Mouse (Mus musculus): ENCODE results near the gene Prr23a3. TPM values are rescaled to one million over a fixed set of nuclear protein-coding genes. Genes with fewer than 3 reads are reported as not detected.

Prr23a3 gene
- not detected in 2 replicates for total RNA-seq (2014; rRNA removed)
- polyA plus RNA-seq (2012; rRNA removed) = not detected in 2 replicates

- TF ChIP-seq POLR2A (IDR thresholded peaks at IDR 0.05; ENCODE audit: extremely low read depth, insufficient read depth, low read length) (no peak), CTCF (IDR thresholded peaks at IDR 0.05; ENCODE audit: low read depth, low read length) (no peak)
- H3K79me2 ChIP-seq (ENCODE audit: control insufficient read depth, insufficient read depth, low read length) = no peaks in the 10 kb centered on the region
- WGBS = 52% methylated on average over 22 of the region's 22 CpGs
These were observed at the start of gene Prr23a3 for GRCm38 (mm10) chr9:98864571-98864970. Gene Prr23a3 (plus strand): TSS chr9:98864767.

GRCm38 (mm10) chr9:98816066-98816465 lies 48.5 kb upstream of the Prr23a3 start:
- 56% methylated on average over 3 of the region's 3 CpGs for WGBS
- no peak overlapping the region for H3K27ac ChIP-seq (replicated peaks; ENCODE audit: insufficient read depth, low read depth, low read length)
- TF ChIP-seq CTCF (IDR thresholded peaks at IDR 0.05; ENCODE audit: low read depth, low read length) = no peak
- TF ChIP-seq POLR2A (IDR thresholded peaks at IDR 0.05; ENCODE audit: extremely low read depth, insufficient read depth, low read length) = no peak
- DNase-seq (ENCODE audit: extremely low read depth, low read depth, low spot score) = no peak
- H3K27me3 ChIP-seq (ENCODE audit: control insufficient read depth, insufficient read depth, low read length) = no peaks in the 10 kb centered on the region
- H3K79me2 ChIP-seq (ENCODE audit: control insufficient read depth, insufficient read depth, low read length) = no peaks in the 10 kb centered on the region
- no peaks in the 10 kb centered on the region for H3K36me3 ChIP-seq (ENCODE audit: control insufficient read depth, insufficient read depth, low read length)
- no peak overlapping the region for H3K4me3 ChIP-seq (ENCODE audit: insufficient read depth, low read depth, low read length)
- no peaks in the 10 kb centered on the region for H3K4me1 ChIP-seq (ENCODE audit: control insufficient read depth, insufficient read depth, low read length)
- no peak overlapping the region for H3K9ac ChIP-seq (ENCODE audit: low read depth, low read length)

More at GRCm38 (mm10) chr9:98864571-98864970, at the start of gene Prr23a3:
- no peaks in the 10 kb centered on the region for H3K36me3 ChIP-seq (ENCODE audit: control insufficient read depth, insufficient read depth, low read length)
- H3K27me3 ChIP-seq (ENCODE audit: control insufficient read depth, insufficient read depth, low read length) = peaks cover 3% of the 10 kb centered on the region; the same call in 1 of the 2 replicates
- no peak within 1 kb of the TSS for H3K9ac ChIP-seq (ENCODE audit: low read depth, low read length)
- H3K4me1 ChIP-seq (ENCODE audit: control insufficient read depth, insufficient read depth, low read length) = no peaks in the 10 kb centered on the region
- no peak within 1 kb of the TSS for H3K27ac ChIP-seq (replicated peaks; ENCODE audit: insufficient read depth, low read depth, low read length)
- DNase-seq (ENCODE audit: extremely low read depth, low read depth, low spot score) = no peak
- no peak within 1 kb of the TSS for H3K4me3 ChIP-seq (ENCODE audit: insufficient read depth, low read depth, low read length)

DNA sequence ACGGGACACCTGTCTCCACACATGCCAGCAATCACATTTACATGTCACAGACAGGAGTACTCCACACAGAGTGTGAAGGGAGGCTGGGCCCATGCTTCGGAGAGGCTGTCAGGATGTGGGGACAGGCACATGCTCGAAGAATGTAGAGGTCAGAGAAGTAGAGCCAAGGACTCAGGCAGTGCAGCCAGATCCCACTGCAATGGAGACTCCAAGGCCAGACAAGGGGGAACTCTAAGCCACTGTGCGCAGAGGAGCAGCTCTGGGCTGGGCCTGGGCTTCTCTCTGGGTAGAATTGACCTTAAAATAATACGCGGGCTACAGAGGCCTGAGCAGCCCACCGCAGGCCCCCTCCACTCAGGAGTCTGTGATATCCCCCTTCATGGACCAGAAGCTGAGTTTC lies 47.0 kb upstream of the Prr23a3 start:
- H3K36me3 ChIP-seq (ENCODE audit: control insufficient read depth, insufficient read depth, low read length) = no peaks in the 10 kb centered on the region
- H3K27me3 ChIP-seq (ENCODE audit: control insufficient read depth, insufficient read depth, low read length) = no peaks in the 10 kb centered on the region
- no peak overlapping the region for H3K4me3 ChIP-seq (ENCODE audit: insufficient read depth, low read depth, low read length)
- no peak overlapping the region for H3K9ac ChIP-seq (ENCODE audit: low read depth, low read length)
- TF ChIP-seq POLR2A (IDR thresholded peaks at IDR 0.05; ENCODE audit: extremely low read depth, insufficient read depth, low read length) (no peak), CTCF (IDR thresholded peaks at IDR 0.05; ENCODE audit: low read depth, low read length) (no peak)
- H3K79me2 ChIP-seq (ENCODE audit: control insufficient read depth, insufficient read depth, low read length) = no peaks in the 10 kb centered on the region
- DNase-seq (ENCODE audit: extremely low read depth, low read depth, low spot score) = no peak
- no peaks in the 10 kb centered on the region for H3K4me1 ChIP-seq (ENCODE audit: control insufficient read depth, insufficient read depth, low read length)
- WGBS = 77% methylated on average over 7 of the region's 7 CpGs
- no peak overlapping the region for H3K27ac ChIP-seq (replicated peaks; ENCODE audit: insufficient read depth, low read depth, low read length)

GRCm38 (mm10) chr9:98818971-98819370 lies 45.6 kb upstream of the Prr23a3 start:
- H3K9ac ChIP-seq (ENCODE audit: low read depth, low read length) = no peak overlapping the region
- no peaks in the 10 kb centered on the region for H3K4me1 ChIP-seq (ENCODE audit: control insufficient read depth, insufficient read depth, low read length)
- TF ChIP-seq POLR2A (IDR thresholded peaks at IDR 0.05; ENCODE audit: extremely low read depth, insufficient read depth, low read length) = no peak
- no peak for TF ChIP-seq CTCF (IDR thresholded peaks at IDR 0.05; ENCODE audit: low read depth, low read length)
- no peaks in the 10 kb centered on the region for H3K79me2 ChIP-seq (ENCODE audit: control insufficient read depth, insufficient read depth, low read length)
- H3K36me3 ChIP-seq (ENCODE audit: control insufficient read depth, insufficient read depth, low read length) = no peaks in the 10 kb centered on the region
- WGBS = 75% methylated on average over 5 of the region's 5 CpGs
- no peak overlapping the region for H3K4me3 ChIP-seq (ENCODE audit: insufficient read depth, low read depth, low read length)
- H3K27me3 ChIP-seq (ENCODE audit: control insufficient read depth, insufficient read depth, low read length) = no peaks in the 10 kb centered on the region
- no peak for DNase-seq (ENCODE audit: extremely low read depth, low read depth, low spot score)
- no peak overlapping the region for H3K27ac ChIP-seq (replicated peaks; ENCODE audit: insufficient read depth, low read depth, low read length)

DNA sequence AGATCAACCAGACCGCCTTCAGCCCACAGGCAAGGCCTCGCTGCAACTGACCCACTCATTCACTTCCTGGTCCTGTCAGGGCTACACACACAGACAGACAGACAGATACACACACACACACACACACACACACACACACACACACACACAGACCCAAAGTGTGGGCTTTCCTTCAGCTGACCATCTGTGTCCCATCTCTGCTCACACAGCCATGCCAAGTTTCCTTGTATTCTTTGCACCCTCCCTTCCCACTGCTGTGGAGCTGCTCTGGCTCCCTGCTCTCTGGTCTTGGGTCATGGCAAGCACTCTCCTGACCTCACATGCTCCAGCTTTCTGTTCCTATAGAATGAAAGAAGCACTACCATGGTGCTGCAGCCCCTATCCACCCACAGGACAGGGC lies 45.1 kb upstream of the Prr23a3 start:
- no peaks in the 10 kb centered on the region for H3K36me3 ChIP-seq (ENCODE audit: control insufficient read depth, insufficient read depth, low read length)
- 82% methylated on average over 2 of the region's 2 CpGs for WGBS
- no peak for TF ChIP-seq POLR2A (IDR thresholded peaks at IDR 0.05; ENCODE audit: extremely low read depth, insufficient read depth, low read length)
- TF ChIP-seq CTCF (IDR thresholded peaks at IDR 0.05; ENCODE audit: low read depth, low read length) = no peak
- DNase-seq (ENCODE audit: extremely low read depth, low read depth, low spot score) = no peak
- no peak overlapping the region for H3K4me3 ChIP-seq (ENCODE audit: insufficient read depth, low read depth, low read length)
- no peaks in the 10 kb centered on the region for H3K79me2 ChIP-seq (ENCODE audit: control insufficient read depth, insufficient read depth, low read length)
- H3K27ac ChIP-seq (replicated peaks; ENCODE audit: insufficient read depth, low read depth, low read length) = no peak overlapping the region
- H3K27me3 ChIP-seq (ENCODE audit: control insufficient read depth, insufficient read depth, low read length) = no peaks in the 10 kb centered on the region
- H3K4me1 ChIP-seq (ENCODE audit: control insufficient read depth, insufficient read depth, low read length) = no peaks in the 10 kb centered on the region
- H3K9ac ChIP-seq (ENCODE audit: low read depth, low read length) = no peak overlapping the region

DNA sequence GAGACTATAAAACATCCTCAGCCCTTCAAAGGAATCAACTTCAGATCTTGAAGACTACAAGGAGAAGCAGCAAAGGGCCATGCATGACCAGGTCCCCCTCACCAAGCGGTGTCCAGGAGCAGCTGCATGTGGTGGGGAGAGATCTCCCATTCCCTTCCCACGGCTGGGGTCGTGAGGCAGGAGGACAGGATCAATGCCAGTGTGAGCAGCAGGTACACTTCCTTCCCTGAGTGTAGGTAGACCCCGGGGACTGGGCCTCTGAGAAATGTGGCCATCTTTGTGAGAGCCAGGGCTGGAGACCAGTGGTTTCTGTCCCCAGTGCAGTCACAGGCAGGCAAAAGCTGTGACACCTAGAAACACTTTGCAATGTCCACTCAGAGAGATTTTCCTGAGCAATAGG lies 44.1 kb upstream of the Prr23a3 start:
- H3K9ac ChIP-seq (ENCODE audit: low read depth, low read length) = no peak overlapping the region
- no peak overlapping the region for H3K27ac ChIP-seq (replicated peaks; ENCODE audit: insufficient read depth, low read depth, low read length)
- H3K79me2 ChIP-seq (ENCODE audit: control insufficient read depth, insufficient read depth, low read length) = no peaks in the 10 kb centered on the region
- DNase-seq (ENCODE audit: extremely low read depth, low read depth, low spot score) = no peak
- H3K27me3 ChIP-seq (ENCODE audit: control insufficient read depth, insufficient read depth, low read length) = no peaks in the 10 kb centered on the region
- TF ChIP-seq CTCF (IDR thresholded peaks at IDR 0.05; ENCODE audit: low read depth, low read length) (no peak), POLR2A (IDR thresholded peaks at IDR 0.05; ENCODE audit: extremely low read depth, insufficient read depth, low read length) (no peak)
- H3K4me3 ChIP-seq (ENCODE audit: insufficient read depth, low read depth, low read length) = no peak overlapping the region
- WGBS = 79% methylated on average over 4 of the region's 4 CpGs
- H3K36me3 ChIP-seq (ENCODE audit: control insufficient read depth, insufficient read depth, low read length) = no peaks in the 10 kb centered on the region
- no peaks in the 10 kb centered on the region for H3K4me1 ChIP-seq (ENCODE audit: control insufficient read depth, insufficient read depth, low read length)
